Mouse (Mus musculus) cerebellum, adult 11 months (tissue): Measurements from ENCODE around the gene Naa30.
A peak's percentile ranks its signal among the peaks of the same experiment; 100 is the strongest.

Source experiments
- DNase-seq: peaks from one replicate; pipeline ENCODE4 v3.0.0; 2022

Naa30 gene

GRCm38 (mm10) chr14:49226986-49227385 lies 55.0 kb downstream of the Naa30 start:
- no peak for DNase-seq

- DNase-seq, result no peak
These were observed 59.8 kb downstream of the Naa30 start for GRCm38 (mm10) chr14:49231845-49232244.

- DNase-seq, result peak; percentile 11
These were observed 62.9 kb downstream of the Naa30 start for GRCm38 (mm10) chr14:49234788-49235515.

- DNase-seq, result peak; percentile 67
These were observed 66.2 kb downstream of the Naa30 start for GRCm38 (mm10) chr14:49238206-49238605.
